Mouse (Mus musculus) forebrain, embryonic 16.5 days (tissue): ENCODE data around the gene Mical3. TPM values are rescaled to one million over a fixed set of nuclear protein-coding genes. Genes with fewer than 3 reads are reported as not detected.
"Not testable (repeated sequence)": the region's sequence is repeated elsewhere in the genome, so short reads cannot be mapped to it uniquely, and the experiment has no call there.

Experiments
- ATAC-seq: fragments of 200-750 bp; cut with Nextera tagmentation; 2 replicates; pipeline ENCODE4 v1.8.0; 2017; ENCODE audit warnings: mild to moderate bottlenecking, moderate library complexity
- H3K27ac ChIP-seq: fragments of 300-500 bp; sonication (generic); 2 replicates; pipeline ENCODE4 v1.5.1; 2014; ENCODE audit warnings: low read length, control low read depth
- H3K27me3 ChIP-seq: fragments of 300-500 bp; sonication (generic); replicated peaks from 2 replicates; pipeline ENCODE4 v1.6.1; 2014; ENCODE audit warnings: low read length; ENCODE audit not compliant: control insufficient read depth, insufficient read depth
- H3K36me3 ChIP-seq: fragments of 300-500 bp; sonication (generic); 2 replicates; pipeline ENCODE4 v1.6.1; 2014; ENCODE audit not compliant: control insufficient read depth, insufficient read depth
- H3K4me1 ChIP-seq: fragments of 300-500 bp; sonication (generic); replicated peaks from 2 replicates; pipeline ENCODE4 v1.6.1; 2014; ENCODE audit warnings: low read length; ENCODE audit not compliant: control insufficient read depth, insufficient read depth
- H3K4me2 ChIP-seq: fragments of 300-500 bp; sonication (generic); 2 replicates; pipeline ENCODE4 v1.6.1; 2014; ENCODE audit warnings: mild to moderate bottlenecking, low read length, control low read depth
- H3K4me3 ChIP-seq: fragments of 300-500 bp; sonication (generic); replicated peaks from 2 replicates; pipeline ENCODE4 v1.5.1; 2014; ENCODE audit warnings: mild to moderate bottlenecking, low read length, control low read depth
- H3K9ac ChIP-seq: fragments of 300-500 bp; sonication (generic); replicated peaks from 2 replicates; pipeline ENCODE4 v1.6.1; 2014; ENCODE audit warnings: low read depth, low read length, control low read depth
- H3K9me3 ChIP-seq: fragments of 300-500 bp; sonication (generic); 2 replicates; pipeline ENCODE4 v1.6.1; 2016; ENCODE audit warnings: low read length; ENCODE audit not compliant: control insufficient read depth
- WGBS: fragments of 180-500 bp; shearing (Covaris S2); extraction: QIAGEN DNeasy Blood & Tissue Kit; methylation state at CpG from one replicate; pipeline ENCODE4 v1.1.7; 2014; 5-methylcytosine and 5-hydroxymethylcytosine counted together
- polyA plus RNA-seq: library from polyadenylated mRNA; unstranded; fragments of >200 nt; fragmentation: Nextera tagmentation; extraction: Ambion mirVana; gene quantifications from 2 replicates; pipeline ENCODE4 v1.2.1, GENCODE M21; 2015

Gene Mical3
- polyA plus RNA-seq, 1 experiment from 2014 or later: 35.5 TPM

GRCm38 (mm10) chr6:120937104-120937617 is 193.6 kb downstream of the Mical3 start:
- Histone ChIP-seq H3K9ac (no peak overlapping the region), H3K9me3 (no peaks in the 10 kb centered on the region), H3K4me2 (no peak overlapping the region), H3K27ac (no peak overlapping the region), H3K36me3 (peaks cover 3% of the 10 kb centered on the region; the same call in 1 of the 2 replicates), H3K27me3 (no peaks in the 10 kb centered on the region), H3K4me3 (no peak overlapping the region), H3K4me1 (no peaks in the 10 kb centered on the region)
- WGBS: 87% methylated on average over 16 of the region's 16 CpGs
- ATAC-seq: no peak

- no peak overlapping the region for H3K4me2 ChIP-seq
- peaks cover 3% of the 10 kb centered on the region; the same call in 1 of the 2 replicates for H3K36me3 ChIP-seq
- 80% methylated on average over 4 of the region's 4 CpGs for WGBS
- no peak overlapping the region for H3K27ac ChIP-seq
- H3K27me3 ChIP-seq: no peaks in the 10 kb centered on the region
- no peak overlapping the region for H3K9ac ChIP-seq
- no peak overlapping the region for H3K4me3 ChIP-seq
- no peaks in the 10 kb centered on the region for H3K4me1 ChIP-seq
- ATAC-seq: no peak
- H3K9me3 ChIP-seq: no peaks in the 10 kb centered on the region
These were observed 196.6 kb downstream of the Mical3 start for GRCm38 (mm10) chr6:120934176-120934575.

- peaks cover 3% of the 10 kb centered on the region; the same call in 1 of the 2 replicates for H3K36me3 ChIP-seq
- WGBS: 92% methylated on average over 7 of the region's 7 CpGs
- no peak for ATAC-seq
These were observed 197.1 kb downstream of the Mical3 start for GRCm38 (mm10) chr6:120933670-120934069.

GRCm38 (mm10) chr6:120932597-120932996 is 198.2 kb downstream of the Mical3 start:
- peaks cover 3% of the 10 kb centered on the region; the same call in 1 of the 2 replicates for H3K36me3 ChIP-seq
- no peak overlapping the region for H3K4me3 ChIP-seq
- no peaks in the 10 kb centered on the region for H3K4me1 ChIP-seq
- WGBS: 94% methylated on average over 12 of the region's 12 CpGs
- no peak overlapping the region for H3K9ac ChIP-seq
- no peaks in the 10 kb centered on the region for H3K9me3 ChIP-seq
- no peak overlapping the region for H3K27ac ChIP-seq
- H3K4me2 ChIP-seq: no peak overlapping the region
- H3K27me3 ChIP-seq: no peaks in the 10 kb centered on the region
- ATAC-seq: no peak

More at GRCm38 (mm10) chr6:120933670-120934069, 197.1 kb downstream of the Mical3 start:
- H3K9ac ChIP-seq: no peak overlapping the region
- no peaks in the 10 kb centered on the region for H3K9me3 ChIP-seq
- H3K27me3 ChIP-seq: no peaks in the 10 kb centered on the region
- no peak overlapping the region for H3K4me2 ChIP-seq
- no peak overlapping the region for H3K27ac ChIP-seq
- H3K4me3 ChIP-seq: no peak overlapping the region
- H3K4me1 ChIP-seq: no peaks in the 10 kb centered on the region

- H3K36me3 ChIP-seq: peaks cover 3% of the 10 kb centered on the region; the same call in 1 of the 2 replicates
- H3K4me1 ChIP-seq: no peaks in the 10 kb centered on the region
- no peak overlapping the region for H3K27ac ChIP-seq
- H3K4me2 ChIP-seq: no peak overlapping the region
- 87% methylated on average over 6 of the region's 6 CpGs for WGBS
- no peak overlapping the region for H3K4me3 ChIP-seq
- no peak for ATAC-seq
- no peaks in the 10 kb centered on the region for H3K27me3 ChIP-seq
- no peak overlapping the region for H3K9ac ChIP-seq
- H3K9me3 ChIP-seq: no peaks in the 10 kb centered on the region
These were observed 200.1 kb downstream of the Mical3 start for GRCm38 (mm10) chr6:120930450-120931306.

DNA sequence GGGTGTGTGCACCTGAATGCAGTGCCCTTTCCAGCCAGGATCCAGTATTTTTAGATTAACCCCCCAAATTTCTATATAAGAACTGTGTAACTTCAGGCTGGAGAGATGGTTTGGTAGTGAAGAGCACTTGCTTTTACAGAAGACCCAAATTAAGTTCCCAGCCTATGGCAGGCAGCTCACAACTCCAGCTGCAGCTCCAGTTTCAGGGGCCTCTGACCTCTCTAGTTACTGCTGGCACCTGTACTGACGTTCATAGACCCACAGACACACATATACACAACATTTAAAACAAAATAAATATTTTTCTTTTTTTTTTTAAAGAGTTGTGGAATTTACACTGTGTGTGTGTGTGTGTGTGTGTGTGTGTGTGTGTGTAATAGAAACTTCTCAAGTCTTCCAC is 201.4 kb downstream of the Mical3 start:
- ATAC-seq: no peak
- H3K4me3 ChIP-seq: no peak overlapping the region
- H3K27ac ChIP-seq: no peak overlapping the region
- no peaks in the 10 kb centered on the region for H3K9me3 ChIP-seq
- WGBS: 81% methylated on average over 1 of the region's 1 CpGs
- H3K9ac ChIP-seq: no peak overlapping the region
- no peaks in the 10 kb centered on the region for H3K27me3 ChIP-seq
- no peaks in the 10 kb centered on the region for H3K4me1 ChIP-seq
- no peak overlapping the region for H3K4me2 ChIP-seq
- H3K36me3 ChIP-seq: peaks cover 3% of the 10 kb centered on the region; the same call in 1 of the 2 replicates

DNA sequence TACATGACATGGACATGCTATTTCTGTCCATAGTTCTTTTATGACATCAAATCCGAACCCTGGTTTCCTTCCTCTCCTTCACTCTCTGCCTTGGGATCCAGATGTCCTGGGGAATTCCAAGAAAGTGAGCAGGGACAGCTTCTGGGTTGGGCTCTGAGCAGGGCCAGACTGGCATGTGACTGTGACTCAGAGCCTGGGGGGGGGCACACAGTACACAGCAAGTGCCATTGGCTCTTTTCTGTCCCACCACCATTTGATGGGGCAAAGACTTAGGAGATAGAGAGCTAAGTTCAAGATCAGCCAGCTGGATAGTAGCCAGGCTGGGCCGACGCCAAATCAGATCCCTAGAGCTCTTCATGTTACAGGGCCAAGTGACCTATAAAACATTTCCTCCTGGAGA is 203.0 kb downstream of the Mical3 start:
- no peak overlapping the region for H3K4me3 ChIP-seq
- ATAC-seq: no peak

GRCm38 (mm10) chr6:120926880-120927279 is 203.9 kb downstream of the Mical3 start:
- no peaks in the 10 kb centered on the region; the same call in 1 of the 2 replicates for H3K9me3 ChIP-seq
- H3K27ac ChIP-seq: no peak overlapping the region
- no peaks in the 10 kb centered on the region for H3K27me3 ChIP-seq
- no peak overlapping the region for H3K9ac ChIP-seq
- ATAC-seq: no peak
- H3K4me3 ChIP-seq: no peak overlapping the region
- WGBS: 79% methylated on average over 2 of the region's 2 CpGs
- H3K4me2 ChIP-seq: no peak overlapping the region
- H3K36me3 ChIP-seq: no peaks in the 10 kb centered on the region
- H3K4me1 ChIP-seq: no peaks in the 10 kb centered on the region

More for the DNA sequence above, 203.0 kb downstream of the Mical3 start:
- H3K4me1 ChIP-seq: no peaks in the 10 kb centered on the region
- no peak overlapping the region for H3K27ac ChIP-seq
- WGBS: 77% methylated on average over 3 of the region's 3 CpGs
- H3K27me3 ChIP-seq: no peaks in the 10 kb centered on the region
- H3K4me2 ChIP-seq: no peak overlapping the region
- no peaks in the 10 kb centered on the region for H3K9me3 ChIP-seq
- H3K36me3 ChIP-seq: peaks cover 1% of the 10 kb centered on the region; the same call in 1 of the 2 replicates
- no peak overlapping the region for H3K9ac ChIP-seq

- not testable (repeated sequence) for H3K27me3 ChIP-seq, H3K4me1 ChIP-seq, H3K36me3 ChIP-seq, ATAC-seq, H3K4me3 ChIP-seq, H3K27ac ChIP-seq, H3K9me3 ChIP-seq, H3K9ac ChIP-seq, H3K4me2 ChIP-seq
- 67% methylated on average over 2 of the region's 2 CpGs for WGBS
These were observed 205.9 kb downstream of the Mical3 start for GRCm38 (mm10) chr6:120924791-120925321.
